In genomic region chr9:62828662-62829086, GRCm38 (mm10) we compare ENCODE assay signal across 8 mouse cellular contexts. TPM values are rescaled to one million over a fixed set of nuclear protein-coding genes. Genes with fewer than 3 reads are reported as not detected.
DNase-seq lines count a peak whose midpoint lies in the region; ATAC-seq and TF ChIP-seq lines count a peak whose summit lies in the region.

No protein-coding gene starts in this region.

- no peaks in the 10 kb centered on the region for H3K27me3 ChIP-seq in C2C12 (ENCODE audit: control insufficient read depth, insufficient read depth, insufficient read length)
- no peaks in the 10 kb centered on the region; the same call in 1 of the 2 replicates for H3K27me3 ChIP-seq in erythroblast, embryonic 14.5 days (ENCODE audit: control insufficient read depth)
- H3K27me3 ChIP-seq in heart, embryonic 12.5 days (replicated peaks) = no peaks in the 10 kb centered on the region
- no peaks in the 10 kb centered on the region for H3K27me3 ChIP-seq in kidney, postnatal 0 days (ENCODE audit: insufficient read depth, low read length)
- no peaks in the 10 kb centered on the region for H3K27me3 ChIP-seq in liver, embryonic 11.5 days (replicated peaks; ENCODE audit: control insufficient read depth, insufficient read depth, low read length)
- no peaks in the 10 kb centered on the region for H3K27me3 ChIP-seq in stomach, embryonic 14.5 days (ENCODE audit: control insufficient read depth, insufficient read depth, low read length)

- no peak overlapping the region for H3ac ChIP-seq in C2C12 (ENCODE audit: control insufficient read depth, insufficient read length, low read depth)

- 0% methylated on average over 23 of the region's 23 CpGs for WGBS in heart, embryonic 12.5 days
- WGBS in kidney, postnatal 0 days = under 1% methylated on average over 23 of the region's 23 CpGs
- under 1% methylated on average over 23 of the region's 23 CpGs for WGBS in liver, embryonic 11.5 days
- 0% methylated on average over 23 of the region's 23 CpGs for WGBS in stomach, embryonic 14.5 days

- peak overlapping the region; percentile 71 for H3K4me2 ChIP-seq in heart, embryonic 12.5 days
- peak overlapping the region; percentile 49 for H3K4me2 ChIP-seq in kidney, postnatal 0 days (ENCODE audit: low read length)
- H3K4me2 ChIP-seq in liver, embryonic 11.5 days = peak overlapping the region; percentile 89
- H3K4me2 ChIP-seq in stomach, embryonic 14.5 days (replicated peaks; ENCODE audit: low read depth, low read length) = peak overlapping the region; percentile 28

- DNase-seq in brain, embryonic 14.5 days (ENCODE audit: low read depth) = peak; percentile 98
- DNase-seq in kidney, postnatal 0 days (ENCODE audit: low spot score) = peak; percentile 99
- peak; percentile 95 for DNase-seq in liver, embryonic 11.5 days (ENCODE audit: low spot score)
- DNase-seq in naive thymus-derived CD4-positive, alpha-beta T cell, adult 2 months (ENCODE audit: low read depth) = peak; percentile 94

- H3K4me3 ChIP-seq in C2C12 (ENCODE audit: insufficient read depth, poor library complexity, severe bottlenecking) = no peak overlapping the region
- H3K4me3 ChIP-seq in erythroblast, embryonic 14.5 days (replicated peaks) = peak overlapping the region; percentile 64
- peak overlapping the region; percentile 30 for H3K4me3 ChIP-seq in heart, embryonic 12.5 days
- H3K4me3 ChIP-seq in kidney, postnatal 0 days (replicated peaks; ENCODE audit: low read depth, low read length) = peak overlapping the region; percentile 8; the same call in 1 of the 2 replicates
- peak overlapping the region; percentile 48 for H3K4me3 ChIP-seq in liver, embryonic 11.5 days (ENCODE audit: low read depth, low read length)
- H3K4me3 ChIP-seq in stomach, embryonic 14.5 days (ENCODE audit: low read depth, low read length) = no peak overlapping the region; the same call in 1 of the 2 replicates

- H3K9me3 ChIP-seq in erythroblast, embryonic 14.5 days (ENCODE audit: control insufficient read depth, low read length) = no peaks in the 10 kb centered on the region
- no peaks in the 10 kb centered on the region for H3K9me3 ChIP-seq in heart, embryonic 12.5 days (replicated peaks)
- H3K9me3 ChIP-seq in kidney, postnatal 0 days (replicated peaks; ENCODE audit: low read length) = no peaks in the 10 kb centered on the region
- H3K9me3 ChIP-seq in liver, embryonic 11.5 days (ENCODE audit: control insufficient read depth, low read length) = no peaks in the 10 kb centered on the region
- H3K9me3 ChIP-seq in stomach, embryonic 14.5 days (ENCODE audit: control insufficient read depth, low read depth, low read length) = no peaks in the 10 kb centered on the region

- no peak overlapping the region for H3K9ac ChIP-seq in heart, embryonic 12.5 days
- no peak overlapping the region for H3K9ac ChIP-seq in kidney, postnatal 0 days (ENCODE audit: low read depth, low read length)
- H3K9ac ChIP-seq in liver, embryonic 11.5 days (ENCODE audit: low read depth, low read length) = 0 out of 2 replicates have a peak overlapping the region, but pooled peaks have one; percentile 8
- no peak overlapping the region for H3K9ac ChIP-seq in stomach, embryonic 14.5 days (replicated peaks; ENCODE audit: low read depth, low read length)

- H3K79me3 ChIP-seq in C2C12 (ENCODE audit: low read depth) = no peaks in the 10 kb centered on the region

- 0 out of 2 replicates have a peak, but pooled peaks have one; percentile 9 for TF ChIP-seq POLR2A in brain, embryonic 14.5 days (IDR thresholded peaks at IDR 0.05; ENCODE audit: borderline replicate concordance, extremely low read depth, insufficient read depth, insufficient read length, poor library complexity, severe bottlenecking)

- ATAC-seq in heart, embryonic 12.5 days (ENCODE audit: insufficient number of reproducible peaks, low FRiP score) = peak; percentile 92
- peak; percentile 96 for ATAC-seq in kidney, postnatal 0 days (replicated peaks; ENCODE audit: low FRiP score, low read depth)
- peak; percentile 86 for ATAC-seq in liver, embryonic 11.5 days (replicated peaks; ENCODE audit: low FRiP score)
- ATAC-seq in stomach, embryonic 14.5 days (ENCODE audit: insufficient number of reproducible peaks, insufficient read depth, low FRiP score, low read depth) = peak; percentile 94

- H3K36me3 ChIP-seq in C2C12 (ENCODE audit: control insufficient read depth, insufficient read depth) = no peaks in the 10 kb centered on the region
- no peaks in the 10 kb centered on the region for H3K36me3 ChIP-seq in erythroblast, embryonic 14.5 days (ENCODE audit: control insufficient read depth)
- no peaks in the 10 kb centered on the region for H3K36me3 ChIP-seq in heart, embryonic 12.5 days
- H3K36me3 ChIP-seq in kidney, postnatal 0 days (ENCODE audit: insufficient read depth, low read length) = no peaks in the 10 kb centered on the region
- H3K36me3 ChIP-seq in liver, embryonic 11.5 days (ENCODE audit: control insufficient read depth, insufficient read depth, low read length) = no peaks in the 10 kb centered on the region
- H3K36me3 ChIP-seq in stomach, embryonic 14.5 days (ENCODE audit: control insufficient read depth, insufficient read depth, low read length) = no peaks in the 10 kb centered on the region

- peaks cover 35% of the 10 kb centered on the region for H3K4me1 ChIP-seq in erythroblast, embryonic 14.5 days (ENCODE audit: control insufficient read depth)
- H3K4me1 ChIP-seq in heart, embryonic 12.5 days (replicated peaks) = peaks cover 22% of the 10 kb centered on the region
- peaks cover 3% of the 10 kb centered on the region; the same call in 1 of the 2 replicates for H3K4me1 ChIP-seq in kidney, postnatal 0 days (replicated peaks; ENCODE audit: insufficient read depth, low read length)
- H3K4me1 ChIP-seq in liver, embryonic 11.5 days (replicated peaks; ENCODE audit: control insufficient read depth, insufficient read depth, low read length) = peaks cover 25% of the 10 kb centered on the region
- peaks cover 10% of the 10 kb centered on the region for H3K4me1 ChIP-seq in stomach, embryonic 14.5 days (ENCODE audit: control insufficient read depth, insufficient read depth, low read length)

- TF ChIP-seq CTCF in C2C12 (IDR thresholded peaks at IDR 0.05; ENCODE audit: control insufficient read depth, insufficient read depth, insufficient read length) = peak; percentile 97
- peak; percentile 92 for TF ChIP-seq CTCF in brain, embryonic 14.5 days (IDR thresholded peaks at IDR 0.05; ENCODE audit: borderline replicate concordance, extremely low read depth, insufficient read depth, insufficient read length)
- peak; percentile 99 for TF ChIP-seq CTCF in kidney, postnatal 0 days (IDR thresholded peaks at IDR 0.05; ENCODE audit: low read depth)

- no peaks in the 10 kb centered on the region for H3K79me2 ChIP-seq in C2C12 (ENCODE audit: control insufficient read depth, insufficient read depth)

- no peak overlapping the region for H3K27ac ChIP-seq in heart, embryonic 12.5 days (ENCODE audit: poor library complexity, severe bottlenecking)
- H3K27ac ChIP-seq in kidney, postnatal 0 days = peak overlapping the region; percentile 37; the same call in 1 of the 2 replicates
- peak overlapping the region; percentile 84; the same call in 1 of the 2 replicates for H3K27ac ChIP-seq in liver, embryonic 11.5 days (ENCODE audit: low read depth, low read length)
- H3K27ac ChIP-seq in stomach, embryonic 14.5 days (ENCODE audit: low read length) = no peak overlapping the region

TF ChIP-seq in C2C12, 6 proteins besides CTCF, POLR2A, EP300 and RAD21:
- TF ChIP-seq MYOD1 (IDR thresholded peaks at IDR 0.05; ENCODE audit: control insufficient read depth, insufficient read length, low read depth) (no peak), USF1 (IDR thresholded peaks at IDR 0.05; ENCODE audit: low read depth) (no peak), MYOG (IDR thresholded peaks at IDR 0.05; ENCODE audit: control insufficient read depth, extremely low read depth, insufficient read length) (no peak), FOSL1 (IDR thresholded peaks at IDR 0.05; ENCODE audit: insufficient read depth, low read length, poor library complexity, severe bottlenecking) (no peak), CEBPB (IDR thresholded peaks at IDR 0.05; ENCODE audit: low read depth) (no peak), MAX (IDR thresholded peaks at IDR 0.05) (peak; percentile 91)

RNA-seq across cellular contexts. Expression of gene Cln6, which starts 9.9 kb away (rescaled TPM):
- polyA plus RNA-seq in C2C12 (2012; fragmentation: generic; extraction: Trizol) = 14.2 TPM
- polyA plus RNA-seq in brain, embryonic 14.5 days (2012; rRNA removed) = 13.7 and 13.8 TPM in 2 replicates
- polyA plus RNA-seq in erythroblast, embryonic 14.5 days (2012) = 2.2 and 2.7 TPM in 2 replicates
- polyA plus RNA-seq in heart, embryonic 12.5 days (2016; fragmentation: Nextera tagmentation; extraction: Ambion mirVana) = 19.6 and 21.6 TPM in 2 replicates
- 26.8 and 26.9 TPM in 2 replicates for polyA plus RNA-seq in kidney, postnatal 0 days (2015; fragmentation: Nextera tagmentation; extraction: Ambion mirVana)
- 32.2 and 34.3 TPM in 2 replicates for polyA plus RNA-seq in liver, embryonic 11.5 days (2014; fragmentation: Nextera tagmentation; extraction: Ambion mirVana)
- 22.2 and 26.4 TPM in 2 replicates for polyA plus RNA-seq in stomach, embryonic 14.5 days (2014; fragmentation: Nextera tagmentation; extraction: Ambion mirVana)

RNA-seq across cellular contexts. Expression of gene Fem1b, which starts 16.9 kb away (rescaled TPM):
- 11.0 TPM for polyA plus RNA-seq in C2C12 (2012; fragmentation: generic; extraction: Trizol)
- 48.8 and 89.5 TPM in 2 replicates for polyA plus RNA-seq in brain, embryonic 14.5 days (2012; rRNA removed)
- polyA plus RNA-seq in erythroblast, embryonic 14.5 days (2012) = 0.32 and 0.41 TPM in 2 replicates
- 23.4 and 23.9 TPM in 2 replicates for polyA plus RNA-seq in heart, embryonic 12.5 days (2016; fragmentation: Nextera tagmentation; extraction: Ambion mirVana)
- 15.1 and 15.4 TPM in 2 replicates for polyA plus RNA-seq in kidney, postnatal 0 days (2015; fragmentation: Nextera tagmentation; extraction: Ambion mirVana)
- 30.4 and 33.6 TPM in 2 replicates for polyA plus RNA-seq in liver, embryonic 11.5 days (2014; fragmentation: Nextera tagmentation; extraction: Ambion mirVana)
- polyA plus RNA-seq in stomach, embryonic 14.5 days (2014; fragmentation: Nextera tagmentation; extraction: Ambion mirVana) = 30.6 TPM in 2 replicates

RNA-seq across cellular contexts. Expression of gene Calml4, which starts 29.2 kb away (rescaled TPM):
- 0.30 TPM for polyA plus RNA-seq in C2C12 (2012; fragmentation: generic; extraction: Trizol)
- 6.8 and 13.3 TPM in 2 replicates for polyA plus RNA-seq in brain, embryonic 14.5 days (2012; rRNA removed)
- polyA plus RNA-seq in erythroblast, embryonic 14.5 days (2012) = not detected in 2 replicates
- 0.27 and 0.52 TPM in 2 replicates for polyA plus RNA-seq in heart, embryonic 12.5 days (2016; fragmentation: Nextera tagmentation; extraction: Ambion mirVana)
- polyA plus RNA-seq in kidney, postnatal 0 days (2015; fragmentation: Nextera tagmentation; extraction: Ambion mirVana) = 301 and 303 TPM in 2 replicates
- 1.8 and 2.6 TPM in 2 replicates for polyA plus RNA-seq in liver, embryonic 11.5 days (2014; fragmentation: Nextera tagmentation; extraction: Ambion mirVana)
- polyA plus RNA-seq in stomach, embryonic 14.5 days (2014; fragmentation: Nextera tagmentation; extraction: Ambion mirVana) = 21.9 and 25.1 TPM in 2 replicates

Comparison
In these comparisons a context has a peak if more than half of its experiments do, and no peak if none do; other contexts are left out.
1. H3K4me3 ChIP-seq: peak in erythroblast, embryonic 14.5 days (single experiment), heart, embryonic 12.5 days (single experiment), kidney, postnatal 0 days (single experiment) and liver, embryonic 11.5 days (single experiment); none in C2C12 (single experiment) and stomach, embryonic 14.5 days (single experiment).
2. H3K27ac ChIP-seq: peak in kidney, postnatal 0 days (single experiment) and liver, embryonic 11.5 days (single experiment); none in heart, embryonic 12.5 days (single experiment) and stomach, embryonic 14.5 days (single experiment).
3. H3K4me2 ChIP-seq: peak in every context shown above with its lines; median percentile 89 in liver, embryonic 11.5 days; 71 in heart, embryonic 12.5 days; 49 in kidney, postnatal 0 days; 28 in stomach, embryonic 14.5 days.
4. RNA of gene Calml4, which starts 29.2 kb away (polyA plus RNA-seq): 301 to 303 TPM in kidney, postnatal 0 days; 21.9 to 25.1 TPM in stomach, embryonic 14.5 days, 6.8 to 13.3 TPM in brain, embryonic 14.5 days, 1.8 to 2.6 TPM in liver, embryonic 11.5 days, 0.27 to 0.52 TPM in heart, embryonic 12.5 days, 0.30 TPM in C2C12 (single experiment) and not detected in erythroblast, embryonic 14.5 days; every median in the first group is over 10 times any median in the second.
5. Peak in every context shown above with its lines, with median percentiles within 50 percentile points of each other: CTCF ChIP-seq, DNase-seq and ATAC-seq.